Mouse (Mus musculus) embryo, embryonic 11.5 days (tissue): ENCODE results near the gene 9530077C05Rik.
"Not testable (repeated sequence)": the region's sequence is repeated elsewhere in the genome, so short reads cannot be mapped to it uniquely, and the experiment has no call there.

ENCODE experiments used
- DNase-seq: peaks from one replicate; pipeline ENCODE4 v3.0.0-alpha.2; 2012; ENCODE audit warnings: low read depth, low spot score

9530077C05Rik gene

GRCm38 (mm10) chr9:22419877-22420276 is 8.6 kb downstream of the 9530077C05Rik start:
- no peak for DNase-seq

- DNase-seq, result no peak
Measured at GRCm38 (mm10) chr9:22420491-22420890, 9.2 kb downstream of the 9530077C05Rik start.

GRCm38 (mm10) chr9:22422559-22422958 is 11.2 kb downstream of the 9530077C05Rik start:
- no peak for DNase-seq

- DNase-seq, result no peak
Measured at GRCm38 (mm10) chr9:22423507-22423906, 12.2 kb downstream of the 9530077C05Rik start.

GRCm38 (mm10) chr9:22424196-22424595 is 12.9 kb downstream of the 9530077C05Rik start:
- no peak for DNase-seq

GRCm38 (mm10) chr9:22424719-22425118 is 13.4 kb downstream of the 9530077C05Rik start:
- no peak for DNase-seq

GRCm38 (mm10) chr9:22428028-22428665 is 16.8 kb downstream of the 9530077C05Rik start:
- DNase-seq, result no peak

- no peak for DNase-seq
Measured at GRCm38 (mm10) chr9:22428666-22429410, 17.5 kb downstream of the 9530077C05Rik start.

GRCm38 (mm10) chr9:22429533-22430241 is 18.4 kb downstream of the 9530077C05Rik start:
- no peak for DNase-seq

GRCm38 (mm10) chr9:22430315-22430840 is 19.1 kb downstream of the 9530077C05Rik start:
- DNase-seq, result no peak

- DNase-seq, result no peak
Measured at GRCm38 (mm10) chr9:22433221-22433620, 21.9 kb downstream of the 9530077C05Rik start.

GRCm38 (mm10) chr9:22434101-22434500 is 22.8 kb downstream of the 9530077C05Rik start:
- no peak for DNase-seq

GRCm38 (mm10) chr9:22438826-22439225 is 27.5 kb downstream of the 9530077C05Rik start:
- no peak for DNase-seq

- DNase-seq, result no peak
Measured at GRCm38 (mm10) chr9:22443157-22443556, 31.8 kb downstream of the 9530077C05Rik start.

GRCm38 (mm10) chr9:22445123-22445522 is 33.8 kb downstream of the 9530077C05Rik start:
- DNase-seq, result no peak

- DNase-seq, result no peak
Measured at GRCm38 (mm10) chr9:22447213-22447612, 35.9 kb downstream of the 9530077C05Rik start.

- DNase-seq, result no peak
Measured at GRCm38 (mm10) chr9:22448420-22448819, 37.1 kb downstream of the 9530077C05Rik start.

- DNase-seq, result no peak
Measured at GRCm38 (mm10) chr9:22449209-22449608, 37.9 kb downstream of the 9530077C05Rik start.

- DNase-seq, result no peak
Measured at GRCm38 (mm10) chr9:22452697-22453096, 41.4 kb downstream of the 9530077C05Rik start.

- no peak for DNase-seq
Measured at GRCm38 (mm10) chr9:22453501-22453924, 42.2 kb downstream of the 9530077C05Rik start.

GRCm38 (mm10) chr9:22453990-22454389 is 42.7 kb downstream of the 9530077C05Rik start, which contains the start of gene Gm17545:
TSS of gene Gm17545 (plus strand) at chr9:22454290.
- DNase-seq, result not testable (repeated sequence)

GRCm38 (mm10) chr9:22455041-22455440 is 43.7 kb downstream of the 9530077C05Rik start:
- DNase-seq, result no peak
